Mouse (Mus musculus): Measurements from ENCODE around the gene Kif17. TPM values are rescaled to one million over a fixed set of nuclear protein-coding genes. Genes with fewer than 3 reads are reported as not detected.

The Kif17 gene
- polyA plus RNA-seq, 1 experiment from 2014 or later = 0.58 TPM

DNA sequence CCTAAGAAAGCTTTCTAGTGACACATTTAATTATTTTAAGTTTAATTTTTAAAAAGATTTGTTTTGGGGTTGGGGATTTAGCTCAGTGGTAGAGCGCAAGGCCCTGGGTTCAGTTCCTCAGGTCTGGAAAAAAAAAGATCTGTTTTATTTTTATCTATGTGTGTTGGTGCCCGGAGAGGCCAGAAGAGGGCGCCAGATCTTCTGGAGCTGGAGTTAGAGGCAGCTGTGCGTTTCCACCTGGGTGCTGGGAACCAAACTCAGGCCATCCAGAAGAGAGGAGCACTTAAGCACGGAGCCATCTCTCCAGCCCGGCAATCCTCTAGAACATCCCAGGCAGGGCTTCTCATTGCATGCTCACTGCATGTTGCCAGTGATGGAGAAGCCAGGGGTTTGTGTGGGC is 66.1 kb downstream of the Kif17 start:
- 83% methylated on average over 6 of the region's 6 CpGs for WGBS
- Histone ChIP-seq H3K4me1 (ENCODE audit: control insufficient read depth in 2 of 2, insufficient read depth in 2 of 2, low read length in 2 of 2) (peaks cover 3 to 7% of the 10 kb centered on the region in 2 experiments; a peak in 2 of 4 replicates), H3K4me2 (ENCODE audit: low read length) (no peak overlapping the region), H3K27me3 (ENCODE audit: control insufficient read depth, insufficient read depth, low read length) (no peaks in the 10 kb centered on the region), H3K9me3 (ENCODE audit: control insufficient read depth, low read length) (no peaks in the 10 kb centered on the region), H3K27ac (replicated peaks in 1 of 2; ENCODE audit: control insufficient read depth in 1 of 2, insufficient read depth in 1 of 2, low read depth in 2 of 2, low read length in 2 of 2) (no peak overlapping the region), H3K4me3 (ENCODE audit: control insufficient read depth in 1 of 2, insufficient read depth in 1 of 2, low read depth in 1 of 2, low read length in 2 of 2) (no peak overlapping the region), H3K9ac (ENCODE audit: low read length) (no peak overlapping the region), H3K36me3 (ENCODE audit: control insufficient read depth, insufficient read depth, low read length) (peaks cover 86% of the 10 kb centered on the region)
- ATAC-seq (ENCODE audit: insufficient number of reproducible peaks, insufficient read depth, low FRiP score, low read depth) = no peak

- WGBS = 43% methylated on average over 6 of the region's 6 CpGs
Observed at GRCm38 (mm10) chr4:138318509-138319266, 68.5 kb downstream of the Kif17 start.

DNA sequence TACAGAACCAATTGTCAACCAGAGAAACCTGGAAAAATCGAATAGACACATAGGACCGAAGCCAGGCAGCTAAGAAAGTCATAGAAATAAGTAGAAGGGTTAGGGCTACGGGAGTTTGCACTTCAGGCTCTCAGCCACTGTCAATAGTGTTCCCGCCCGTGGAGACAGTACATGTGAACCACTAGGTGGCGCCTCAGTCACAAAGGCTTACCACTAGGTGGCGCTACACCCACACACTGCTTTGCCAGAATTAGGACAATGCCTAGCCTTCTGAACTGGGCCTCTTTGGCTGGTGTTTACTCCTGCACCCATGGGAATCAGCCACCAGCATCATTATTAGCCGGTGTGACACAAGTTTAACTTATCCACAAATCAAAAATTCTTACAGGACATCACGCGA is 69.3 kb downstream of the Kif17 start:
- no peak overlapping the region for H3K4me3 ChIP-seq (ENCODE audit: control insufficient read depth in 1 of 2, insufficient read depth in 1 of 2, low read depth in 1 of 2, low read length in 2 of 2)
- H3K9ac ChIP-seq (ENCODE audit: low read length) = no peak overlapping the region
- no peaks in the 10 kb centered on the region for H3K9me3 ChIP-seq (ENCODE audit: control insufficient read depth, low read length)
- ATAC-seq (ENCODE audit: insufficient number of reproducible peaks, insufficient read depth, low FRiP score, low read depth) = no peak
- WGBS = 34% methylated on average over 10 of the region's 10 CpGs
- H3K27me3 ChIP-seq (ENCODE audit: control insufficient read depth, insufficient read depth, low read length) = no peaks in the 10 kb centered on the region
- H3K27ac ChIP-seq (replicated peaks in 1 of 2; ENCODE audit: control insufficient read depth in 1 of 2, insufficient read depth in 1 of 2, low read depth in 2 of 2, low read length in 2 of 2) = no peak overlapping the region
- H3K36me3 ChIP-seq (ENCODE audit: control insufficient read depth, insufficient read depth, low read length) = peaks cover 55% of the 10 kb centered on the region
- no peak overlapping the region for H3K4me2 ChIP-seq (ENCODE audit: low read length)
- peaks cover 16 to 32% of the 10 kb centered on the region in 2 experiments for H3K4me1 ChIP-seq (ENCODE audit: control insufficient read depth in 2 of 2, insufficient read depth in 2 of 2, low read length in 2 of 2)

More at GRCm38 (mm10) chr4:138318509-138319266, 68.5 kb downstream of the Kif17 start:
- no peak overlapping the region for H3K27ac ChIP-seq (replicated peaks in 1 of 2; ENCODE audit: control insufficient read depth in 1 of 2, insufficient read depth in 1 of 2, low read depth in 2 of 2, low read length in 2 of 2)
- H3K27me3 ChIP-seq (ENCODE audit: control insufficient read depth, insufficient read depth, low read length) = no peaks in the 10 kb centered on the region
- H3K36me3 ChIP-seq (ENCODE audit: control insufficient read depth, insufficient read depth, low read length) = peaks cover 63% of the 10 kb centered on the region
- ATAC-seq (ENCODE audit: insufficient number of reproducible peaks, insufficient read depth, low FRiP score, low read depth) = peak; percentile 14; the same call in 1 of the 2 replicates
- H3K4me1 ChIP-seq (ENCODE audit: control insufficient read depth in 2 of 2, insufficient read depth in 2 of 2, low read length in 2 of 2) = peaks cover 9 to 23% of the 10 kb centered on the region in 2 experiments
- no peak overlapping the region for H3K9ac ChIP-seq (ENCODE audit: low read length)
- no peak overlapping the region for H3K4me3 ChIP-seq (ENCODE audit: control insufficient read depth in 1 of 2, insufficient read depth in 1 of 2, low read depth in 1 of 2, low read length in 2 of 2)
- no peak overlapping the region for H3K4me2 ChIP-seq (ENCODE audit: low read length)
- H3K9me3 ChIP-seq (ENCODE audit: control insufficient read depth, low read length) = no peaks in the 10 kb centered on the region

DNA sequence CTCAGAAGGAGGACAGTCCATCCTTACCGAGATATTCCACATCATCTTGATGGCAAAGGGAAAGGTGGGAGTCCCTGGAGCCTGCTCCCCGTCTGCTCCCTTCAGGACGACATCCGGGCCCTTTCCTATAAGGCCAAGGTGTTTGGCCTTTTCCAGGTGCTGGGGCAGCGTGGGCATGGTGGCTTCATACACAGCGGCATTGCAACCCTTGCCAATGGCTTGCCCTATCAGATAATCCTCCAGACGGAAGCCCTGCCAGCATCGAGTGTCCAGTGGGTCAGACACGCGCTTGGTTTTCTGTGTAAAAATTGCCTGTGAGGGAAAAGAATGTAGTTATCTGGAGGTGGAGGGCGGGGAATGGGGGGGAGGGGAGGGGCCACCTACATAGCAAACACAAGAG is 70.5 kb downstream of the Kif17 start:
- Histone ChIP-seq H3K27ac (replicated peaks in 1 of 2; ENCODE audit: control insufficient read depth in 1 of 2, insufficient read depth in 1 of 2, low read depth in 2 of 2, low read length in 2 of 2) (no peak overlapping the region), H3K27me3 (ENCODE audit: control insufficient read depth, insufficient read depth, low read length) (no peaks in the 10 kb centered on the region), H3K36me3 (ENCODE audit: control insufficient read depth, insufficient read depth, low read length) (peaks cover 43% of the 10 kb centered on the region), H3K4me2 (ENCODE audit: low read length) (no peak overlapping the region), H3K4me1 (ENCODE audit: control insufficient read depth in 2 of 2, insufficient read depth in 2 of 2, low read length in 2 of 2) (peaks cover 16 to 39% of the 10 kb centered on the region in 2 experiments), H3K9ac (ENCODE audit: low read length) (no peak overlapping the region), H3K9me3 (ENCODE audit: control insufficient read depth, low read length) (no peaks in the 10 kb centered on the region), H3K4me3 (ENCODE audit: control insufficient read depth in 1 of 2, insufficient read depth in 1 of 2, low read depth in 1 of 2, low read length in 2 of 2) (no peak overlapping the region)
- ATAC-seq (ENCODE audit: insufficient number of reproducible peaks, insufficient read depth, low FRiP score, low read depth) = no peak
- 56% methylated on average over 11 of the region's 11 CpGs for WGBS

DNA sequence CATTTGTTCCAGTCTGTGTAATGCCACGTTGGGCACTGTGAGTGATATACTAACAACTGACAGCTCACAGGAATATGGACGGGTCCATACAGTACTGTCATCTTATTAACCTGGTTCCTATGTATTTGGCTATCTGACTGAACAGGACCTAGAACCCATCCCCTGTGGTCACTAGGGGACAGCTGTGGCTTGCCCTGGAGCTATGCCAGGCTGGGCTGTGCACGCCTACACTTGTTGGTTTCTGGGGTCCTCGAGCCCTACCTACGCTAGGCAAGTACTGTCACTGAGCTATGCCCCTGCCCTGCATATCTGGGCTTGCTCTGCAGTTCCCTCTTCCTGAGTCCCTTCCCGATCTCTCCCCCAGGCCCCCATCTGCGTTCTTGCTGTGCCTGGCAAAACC is 71.3 kb downstream of the Kif17 start:
- H3K27ac ChIP-seq (replicated peaks in 1 of 2; ENCODE audit: control insufficient read depth in 1 of 2, insufficient read depth in 1 of 2, low read depth in 2 of 2, low read length in 2 of 2) = no peak overlapping the region
- H3K4me1 ChIP-seq (ENCODE audit: control insufficient read depth in 2 of 2, insufficient read depth in 2 of 2, low read length in 2 of 2) = peaks cover 16 to 43% of the 10 kb centered on the region in 2 experiments
- H3K4me3 ChIP-seq (ENCODE audit: control insufficient read depth in 1 of 2, insufficient read depth in 1 of 2, low read depth in 1 of 2, low read length in 2 of 2) = no peak overlapping the region
- no peak overlapping the region for H3K9ac ChIP-seq (ENCODE audit: low read length)
- peaks cover 35% of the 10 kb centered on the region for H3K36me3 ChIP-seq (ENCODE audit: control insufficient read depth, insufficient read depth, low read length)
- no peaks in the 10 kb centered on the region for H3K27me3 ChIP-seq (ENCODE audit: control insufficient read depth, insufficient read depth, low read length)
- H3K9me3 ChIP-seq (ENCODE audit: control insufficient read depth, low read length) = no peaks in the 10 kb centered on the region
- ATAC-seq (ENCODE audit: insufficient number of reproducible peaks, insufficient read depth, low FRiP score, low read depth) = no peak
- no peak overlapping the region for H3K4me2 ChIP-seq (ENCODE audit: low read length)
- 64% methylated on average over 7 of the region's 7 CpGs for WGBS

- H3K9me3 ChIP-seq (ENCODE audit: control insufficient read depth, low read length) = no peaks in the 10 kb centered on the region
- no peak overlapping the region for H3K4me3 ChIP-seq (ENCODE audit: control insufficient read depth in 1 of 2, insufficient read depth in 1 of 2, low read depth in 1 of 2, low read length in 2 of 2)
- H3K27me3 ChIP-seq (ENCODE audit: control insufficient read depth, insufficient read depth, low read length) = no peaks in the 10 kb centered on the region
- peaks cover 23% of the 10 kb centered on the region for H3K36me3 ChIP-seq (ENCODE audit: control insufficient read depth, insufficient read depth, low read length)
- WGBS = 46% methylated on average over 4 of the region's 4 CpGs
- no peak overlapping the region for H3K9ac ChIP-seq (ENCODE audit: low read length)
- ATAC-seq (ENCODE audit: insufficient number of reproducible peaks, insufficient read depth, low FRiP score, low read depth) = no peak
- peak overlapping the region; percentile 94 to 96; a peak in 3 of 4 replicates for H3K27ac ChIP-seq (replicated peaks in 1 of 2; ENCODE audit: control insufficient read depth in 1 of 2, insufficient read depth in 1 of 2, low read depth in 2 of 2, low read length in 2 of 2)
- peaks cover 16 to 46% of the 10 kb centered on the region in 2 experiments for H3K4me1 ChIP-seq (ENCODE audit: control insufficient read depth in 2 of 2, insufficient read depth in 2 of 2, low read length in 2 of 2)
- H3K4me2 ChIP-seq (ENCODE audit: low read length) = no peak overlapping the region
Observed at GRCm38 (mm10) chr4:138322692-138323091, 72.5 kb downstream of the Kif17 start.

- ATAC-seq (ENCODE audit: insufficient number of reproducible peaks, insufficient read depth, low FRiP score, low read depth) = no peak
- no peaks in the 10 kb centered on the region for H3K27me3 ChIP-seq (ENCODE audit: control insufficient read depth, insufficient read depth, low read length)
- peak overlapping the region; percentile 59 for H3K9ac ChIP-seq (ENCODE audit: low read length)
- 23% methylated on average over 4 of the region's 4 CpGs for WGBS
- H3K4me1 ChIP-seq (ENCODE audit: control insufficient read depth in 2 of 2, insufficient read depth in 2 of 2, low read length in 2 of 2) = peaks cover 16 to 46% of the 10 kb centered on the region in 2 experiments
- peak overlapping the region; percentile 94 to 96 for H3K27ac ChIP-seq (replicated peaks in 1 of 2; ENCODE audit: control insufficient read depth in 1 of 2, insufficient read depth in 1 of 2, low read depth in 2 of 2, low read length in 2 of 2)
- no peaks in the 10 kb centered on the region for H3K9me3 ChIP-seq (ENCODE audit: control insufficient read depth, low read length)
- H3K4me2 ChIP-seq (ENCODE audit: low read length) = peak overlapping the region; percentile 44
- H3K4me3 ChIP-seq (ENCODE audit: control insufficient read depth in 1 of 2, insufficient read depth in 1 of 2, low read depth in 1 of 2, low read length in 2 of 2) = no peak overlapping the region
- H3K36me3 ChIP-seq (ENCODE audit: control insufficient read depth, insufficient read depth, low read length) = peaks cover 14% of the 10 kb centered on the region
Observed at GRCm38 (mm10) chr4:138323753-138324152, 73.5 kb downstream of the Kif17 start.

Measured in heart, embryonic 14.5 days (tissue).